Mouse (Mus musculus) myocyte (in vitro differentiated cells): Measurements from ENCODE around the gene Stard13.

Source experiments
- POLR2A ChIP-seq: IDR thresholded peaks from one replicate; pipeline ENCODE4 v1.6.1; 2011; ENCODE audit warnings: low read depth, mild to moderate bottlenecking, control low read depth, moderate library complexity; ENCODE audit not compliant: insufficient read length
- TCF12 ChIP-seq: IDR thresholded peaks from one replicate; pipeline ENCODE4 v1.6.1; 2011; ENCODE audit warnings: mild to moderate bottlenecking, control low read depth; ENCODE audit not compliant: poor library complexity, insufficient read depth, severe bottlenecking
- USF1 ChIP-seq: IDR thresholded peaks from one replicate; pipeline ENCODE4 v1.6.1; 2011; ENCODE audit warnings: low read depth, mild to moderate bottlenecking, control low read depth, moderate library complexity

DNA sequence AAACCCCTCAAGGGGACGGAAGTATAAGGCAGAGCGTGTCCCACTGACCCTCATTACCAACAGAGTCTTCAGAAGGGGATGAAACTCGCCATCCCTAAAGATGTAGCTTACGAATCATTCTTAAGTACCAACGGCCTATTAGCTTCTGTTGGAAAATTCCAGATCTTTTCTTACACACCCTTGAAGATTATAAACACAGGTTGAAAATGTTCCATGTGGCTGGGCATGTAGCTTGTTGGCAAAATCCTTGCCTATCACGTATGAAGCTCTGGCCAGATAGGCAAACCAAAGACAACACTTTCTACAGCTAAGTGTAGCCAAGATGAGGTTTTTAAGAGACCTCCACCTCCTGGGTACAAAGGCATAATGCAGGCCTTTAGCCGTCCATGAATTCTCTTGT lies 124.7 kb downstream of the Stard13 start:
- TF ChIP-seq POLR2A (no peak), TCF12 (no peak), USF1 (no peak)
